Mouse (Mus musculus) hindlimb bud, embryonic 11.5 days (tissue): ENCODE data around the gene Crocc2.

Source experiments
- DNase-seq: peaks from one replicate; pipeline ENCODE4 v3.0.0-alpha.2; 2012; ENCODE audit warnings: low read depth, low spot score; ENCODE audit errors: extremely low spot score

Gene Crocc2

DNA sequence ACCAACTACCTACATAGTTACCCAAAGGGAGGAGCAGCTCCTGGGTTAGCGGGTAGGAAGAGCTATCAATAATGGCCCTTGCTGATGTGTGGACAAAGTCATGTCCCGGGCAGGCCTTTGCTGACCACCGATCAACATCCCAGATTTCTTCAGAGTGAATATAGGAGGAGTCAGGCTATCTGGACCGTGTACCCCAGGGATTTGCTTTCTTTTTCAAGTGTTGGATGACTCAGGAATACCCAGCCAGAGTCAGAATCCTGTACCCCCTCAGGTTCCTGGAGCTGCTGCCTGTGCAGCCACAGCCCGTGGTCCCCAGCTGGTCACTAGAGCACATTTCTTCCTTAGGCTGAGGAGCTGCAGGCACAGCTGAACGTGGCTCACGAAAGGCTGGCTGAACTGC is 43.9 kb downstream of the Crocc2 start:
- DNase-seq: no peak

DNA sequence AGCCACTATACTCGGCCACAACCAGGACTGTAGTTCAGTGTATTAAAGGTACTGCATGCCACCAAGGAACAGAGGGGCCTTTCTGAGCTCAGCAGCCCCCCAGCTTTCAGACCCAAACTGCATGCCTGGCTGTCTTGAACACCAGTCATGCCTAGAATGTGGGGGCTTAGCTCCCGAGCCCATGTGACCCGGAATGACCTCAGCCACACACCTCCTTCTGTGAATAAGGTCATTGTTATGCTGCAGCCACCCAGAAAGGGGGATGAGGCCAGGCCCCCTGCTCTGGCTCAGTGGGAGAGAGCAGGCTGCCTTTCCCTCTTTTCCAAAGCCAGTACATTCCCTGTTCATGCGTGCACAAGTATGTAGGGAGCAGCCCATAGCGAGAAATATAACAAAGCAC is 46.1 kb downstream of the Crocc2 start:
- no peak for DNase-seq

DNA sequence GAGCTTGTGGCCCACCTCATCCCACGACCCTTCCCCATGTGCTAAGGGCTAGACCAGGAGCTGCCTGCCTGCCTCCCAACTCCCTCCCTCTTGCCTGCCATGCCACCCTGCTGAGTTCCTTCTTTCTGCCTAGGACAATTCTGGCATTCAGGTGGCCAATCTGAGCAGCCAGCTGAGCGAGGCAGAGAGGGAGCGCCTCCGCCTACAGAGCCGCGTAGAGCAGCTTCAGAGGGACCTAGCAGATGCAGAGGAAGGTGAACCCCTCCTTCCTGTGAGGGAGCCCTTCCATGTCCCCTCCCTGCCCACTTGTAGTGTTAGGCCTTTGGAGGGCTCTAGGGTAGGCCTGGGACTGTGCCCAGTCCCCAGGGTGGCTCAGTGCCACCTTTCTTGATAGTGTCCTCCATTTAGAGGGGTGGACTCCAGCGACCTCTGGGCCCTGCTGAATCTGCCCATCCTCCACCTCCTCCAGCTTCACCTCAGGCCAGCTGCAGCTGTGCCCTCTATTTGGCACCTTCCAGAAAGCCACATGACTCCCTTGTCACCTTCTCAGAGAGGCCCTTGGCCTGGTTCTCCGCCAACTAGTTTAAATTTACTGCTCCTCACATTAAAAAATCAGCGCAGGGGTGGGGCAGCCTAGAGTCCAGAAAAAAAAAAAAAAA is 48.4 kb downstream of the Crocc2 start:
- no peak for DNase-seq

DNA sequence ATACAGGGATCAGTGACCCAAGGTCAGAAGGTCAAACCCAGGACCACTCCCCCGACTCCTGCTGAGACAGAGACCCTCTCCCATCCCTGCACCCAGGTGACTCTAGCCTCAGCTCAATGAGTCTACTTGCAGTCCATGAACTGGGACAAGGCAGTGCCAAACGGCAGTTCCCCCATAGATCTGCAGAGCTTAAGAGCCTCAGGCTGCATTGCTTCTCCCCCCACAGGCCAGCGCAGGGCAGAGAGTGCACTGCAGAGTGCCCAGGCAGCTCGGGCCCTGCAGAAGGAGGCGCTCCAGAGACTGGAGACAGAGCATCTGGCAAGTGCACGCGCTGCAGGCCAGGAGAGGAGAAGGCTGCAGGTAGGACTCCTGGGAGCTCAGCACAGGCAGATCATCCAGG is 49.0 kb downstream of the Crocc2 start:
- no peak for DNase-seq

DNA sequence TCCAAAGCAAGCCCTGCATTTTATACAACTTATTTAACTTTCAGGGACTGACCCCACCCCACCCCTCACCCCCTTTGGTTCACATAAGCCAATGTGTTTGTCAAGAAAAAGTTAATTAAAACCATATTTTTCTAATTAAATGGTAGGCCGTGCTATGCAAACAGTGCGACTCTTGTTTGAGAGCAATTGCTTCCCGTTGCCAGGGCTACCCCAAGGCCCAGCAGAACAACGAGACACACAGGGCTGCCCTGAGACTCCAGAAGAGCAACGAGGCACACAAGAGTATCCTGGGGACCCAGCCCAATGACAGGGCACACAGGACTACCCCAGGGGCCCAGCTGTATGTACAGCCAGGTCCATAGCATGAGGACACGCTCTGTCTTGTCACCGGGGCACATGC is 52.3 kb downstream of the Crocc2 start:
- no peak for DNase-seq

DNA sequence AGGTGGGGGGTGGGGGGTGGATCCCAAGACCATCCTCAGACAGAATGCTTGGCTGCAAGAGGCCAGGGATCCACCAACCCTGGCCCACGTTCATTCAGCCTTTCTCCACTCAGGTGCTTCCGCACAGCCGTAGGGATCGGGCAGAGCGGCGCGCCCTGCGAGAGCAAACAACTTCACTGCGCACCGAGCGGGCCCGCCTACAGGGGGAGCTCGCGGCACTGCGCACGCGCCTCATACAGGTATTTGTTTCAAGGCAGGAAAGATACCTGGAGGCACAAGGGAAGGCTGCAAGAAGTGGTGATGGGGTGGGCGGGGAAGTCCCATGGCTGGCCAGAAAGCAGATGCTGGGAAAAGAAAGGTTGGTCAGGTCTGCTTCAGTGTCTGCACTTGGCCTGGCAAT is 55.4 kb downstream of the Crocc2 start:
- no peak for DNase-seq

DNA sequence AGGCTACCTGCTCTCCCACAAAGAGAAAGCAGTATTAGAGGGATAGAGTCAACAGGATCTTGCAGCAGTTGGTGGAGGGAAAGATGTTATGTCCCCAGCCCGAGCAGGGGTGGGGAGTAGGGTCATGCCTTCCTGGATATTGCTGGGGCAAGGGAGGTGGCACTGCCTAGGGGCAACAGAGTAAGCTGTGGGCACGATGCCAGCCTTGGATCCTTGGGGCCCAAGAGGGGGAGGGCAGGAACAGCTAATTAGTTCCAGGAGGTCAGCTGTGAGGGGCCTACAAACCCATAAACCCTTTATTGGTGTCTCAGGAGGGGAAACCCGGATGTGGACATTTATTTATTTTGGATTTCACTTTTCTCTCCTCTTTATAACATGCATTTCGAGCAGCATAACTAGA is 56.7 kb downstream of the Crocc2 start:
- DNase-seq: no peak

DNA sequence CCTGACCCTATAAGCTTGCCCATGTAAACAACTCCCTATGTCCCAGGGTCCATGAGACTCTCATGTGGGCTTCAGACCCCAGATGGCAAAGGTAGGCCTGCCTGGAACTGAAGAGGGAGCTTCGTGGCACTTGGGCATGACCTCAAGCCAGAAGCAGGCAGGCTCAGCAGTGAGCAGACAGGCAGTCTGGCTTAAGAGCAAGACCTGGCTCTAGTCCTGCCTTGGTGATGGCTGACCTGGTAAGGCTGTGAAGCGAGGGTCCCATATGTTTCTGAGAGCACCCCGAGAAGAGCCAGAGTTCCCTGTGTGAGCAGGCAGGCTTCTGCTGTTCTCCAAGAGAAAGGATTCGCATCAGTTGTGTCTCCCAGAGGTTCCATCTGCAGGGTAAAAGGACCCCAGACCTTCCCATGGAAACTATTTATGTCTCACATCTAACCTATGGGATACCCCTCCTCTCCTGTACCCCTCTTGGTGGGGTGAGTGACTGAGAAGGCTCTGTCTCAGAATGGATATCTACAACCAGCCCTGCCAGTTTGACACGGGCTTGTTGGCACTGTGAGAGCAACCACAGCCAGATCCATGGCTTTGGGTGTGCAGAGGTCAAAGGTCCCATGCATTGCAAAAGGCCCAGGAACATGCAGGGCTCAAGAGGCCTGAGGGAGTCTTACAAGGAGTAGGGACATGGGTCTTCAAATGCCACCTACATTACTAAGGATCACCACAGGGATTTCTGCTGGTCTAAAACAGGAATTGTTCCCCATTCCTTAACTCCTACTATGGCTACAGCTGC is 57.4 kb downstream of the Crocc2 start:
- DNase-seq: no peak

DNA sequence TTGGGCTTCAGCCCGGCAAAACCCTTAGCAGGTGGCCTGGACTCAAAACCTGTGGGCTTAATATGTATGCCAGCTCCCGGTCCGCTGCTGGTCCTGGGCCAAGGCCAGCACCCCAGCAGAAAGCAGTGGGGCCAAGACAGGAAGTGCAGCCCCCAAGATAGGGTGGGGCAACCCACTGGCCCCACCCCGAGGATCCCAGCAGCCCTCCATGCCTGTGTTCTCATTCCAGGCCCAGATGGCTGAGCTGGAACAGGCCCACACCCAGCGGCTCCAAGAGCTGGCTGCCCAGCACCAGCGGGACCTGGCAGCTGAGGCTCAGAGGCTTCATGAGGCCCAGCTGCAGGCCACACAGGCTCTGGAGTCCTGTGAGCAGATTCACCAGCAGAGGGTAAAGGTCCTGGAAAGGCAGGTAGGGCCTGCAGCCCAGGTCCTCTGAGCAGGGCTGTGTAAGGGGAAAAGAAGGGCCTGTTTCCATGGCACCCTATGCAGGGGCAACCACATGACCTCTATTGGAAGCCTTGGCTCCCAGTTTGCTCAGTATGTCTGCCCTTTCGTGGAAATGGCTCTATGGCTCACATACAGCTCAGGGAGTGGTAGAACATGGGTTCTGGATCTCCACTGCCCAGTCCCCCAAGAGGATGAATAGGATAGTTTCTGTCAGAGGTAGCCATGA is 58.9 kb downstream of the Crocc2 start:
- DNase-seq: no peak

DNA sequence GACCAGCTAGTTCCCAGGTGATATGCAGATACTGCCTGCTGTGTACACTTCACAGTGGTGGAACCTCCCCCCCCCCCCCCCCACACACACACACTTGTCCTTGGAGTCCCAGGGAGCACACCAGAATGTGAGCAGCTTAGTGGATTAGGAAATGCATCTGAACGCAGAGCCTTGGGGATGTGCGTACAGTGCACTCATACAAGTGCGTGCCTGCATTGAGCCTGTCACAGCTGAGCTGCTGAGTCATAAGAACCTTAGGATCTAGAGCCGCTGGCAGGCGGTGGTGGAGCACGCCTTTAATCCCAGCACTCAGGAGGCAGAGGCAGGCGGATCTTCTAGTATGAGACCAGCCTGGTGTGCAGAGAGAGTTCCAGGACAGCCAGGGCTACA is 59.4 kb downstream of the Crocc2 start:
- no peak for DNase-seq

DNA sequence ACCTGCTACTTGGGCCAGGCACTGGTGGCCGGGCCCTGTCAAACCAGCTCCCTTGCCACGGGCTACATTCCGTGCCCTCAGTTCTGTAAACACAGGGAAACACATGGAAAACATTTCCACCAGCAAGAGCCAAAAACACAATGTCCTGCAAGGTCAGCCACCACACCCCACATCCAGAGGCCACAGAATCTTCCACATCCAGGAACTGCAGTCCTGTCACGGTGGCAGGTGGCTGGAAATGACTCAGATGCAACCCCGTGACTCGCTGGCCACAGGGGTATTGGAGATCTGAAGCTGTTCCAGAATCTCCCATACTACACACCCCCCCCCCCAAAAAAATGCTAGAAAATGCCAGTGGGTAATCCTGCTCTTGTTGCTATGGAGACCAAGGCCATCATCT is 60.7 kb downstream of the Crocc2 start:
- DNase-seq: no peak

DNA sequence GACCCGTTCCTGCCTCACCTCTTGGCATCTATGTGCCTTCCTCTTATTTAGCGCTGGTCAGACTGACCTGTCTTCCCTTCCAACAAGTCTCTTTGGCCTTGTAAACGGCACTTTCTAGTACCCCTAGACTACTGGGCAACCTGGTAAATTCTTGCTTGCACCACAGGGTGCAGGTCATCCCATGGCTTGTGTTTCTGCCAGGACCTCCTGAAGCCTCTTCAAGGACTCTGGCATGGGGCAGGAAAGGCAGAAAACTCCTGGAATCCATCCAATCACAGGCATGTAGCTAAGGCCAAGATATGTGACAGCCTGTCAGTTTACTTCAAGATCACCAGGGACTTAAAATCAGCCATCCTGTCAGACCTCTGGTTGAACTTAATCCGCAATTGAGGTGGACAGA is 61.1 kb downstream of the Crocc2 start:
- DNase-seq: no peak

DNA sequence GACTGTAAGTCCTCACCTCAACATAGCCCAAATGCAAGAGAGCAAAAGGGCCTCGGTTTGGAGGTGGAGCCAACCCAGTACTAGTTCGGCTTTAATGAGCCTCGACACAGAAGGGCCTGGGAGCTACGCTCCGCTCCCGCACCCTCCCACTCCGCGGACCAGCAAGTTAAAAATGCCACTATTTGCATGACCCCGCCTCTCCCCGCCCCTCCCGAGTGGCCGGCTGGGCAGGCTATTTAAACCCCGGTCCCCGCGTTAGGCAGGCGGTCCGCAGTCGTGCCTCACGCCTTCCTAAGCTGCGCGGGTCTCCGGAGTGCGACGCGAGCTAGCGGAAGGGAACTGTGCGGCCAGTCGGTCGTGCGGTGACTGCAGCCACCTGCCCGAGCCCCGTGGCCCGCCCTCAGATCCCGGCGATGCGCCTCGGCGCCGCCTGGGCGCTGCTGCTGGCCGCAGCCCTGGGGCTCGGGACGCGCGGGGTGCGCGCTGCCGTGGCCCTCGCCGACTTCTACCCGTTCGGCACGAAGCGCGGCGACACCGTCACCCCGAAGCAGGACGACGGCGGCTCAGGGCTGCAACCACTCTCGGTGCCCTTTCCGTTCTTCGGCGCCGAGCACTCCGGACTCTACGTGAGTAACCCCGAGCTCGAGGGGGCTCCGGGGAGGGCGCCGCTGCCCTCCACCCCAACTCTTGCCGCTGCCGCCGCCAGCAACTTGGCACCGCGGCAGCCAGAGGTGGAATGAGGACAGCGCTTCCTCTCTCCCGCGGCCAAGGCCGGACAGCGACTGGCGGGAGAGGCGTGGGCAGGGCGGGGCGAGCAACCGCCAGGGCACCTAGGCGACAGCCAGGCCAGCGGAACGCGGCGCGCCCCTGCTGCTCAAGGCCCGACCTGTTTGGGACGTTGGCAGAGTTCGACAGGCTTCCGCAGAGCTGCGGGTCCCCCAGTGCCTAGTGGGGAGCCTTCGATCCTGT is 67.3 kb downstream of the Crocc2 start, which contains the start of gene Sned1:
Gene Sned1 (plus strand): TSS at position 266 of the 969 bp plus-strand sequence.
- DNase-seq: peak; percentile 58

DNA sequence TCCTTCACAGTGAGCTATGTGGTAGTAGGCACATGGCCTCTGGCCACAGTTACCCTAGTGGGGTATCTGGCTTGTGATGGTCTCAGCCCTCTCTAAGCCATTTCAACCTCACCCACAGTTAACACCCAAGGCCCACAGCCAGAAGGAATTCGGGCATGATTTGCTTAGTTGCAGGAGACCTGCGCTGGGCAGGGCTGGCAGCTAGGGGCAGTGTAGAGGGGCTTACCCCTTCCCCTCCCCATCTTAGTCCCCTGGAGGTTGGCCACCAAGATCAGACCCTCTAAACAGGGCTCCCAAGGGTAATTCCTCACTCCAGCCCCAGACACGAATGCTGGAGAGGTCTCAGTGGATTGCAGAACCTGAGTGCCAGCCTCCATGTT is 68.0 kb downstream of the Crocc2 start:
- DNase-seq: no peak

DNA sequence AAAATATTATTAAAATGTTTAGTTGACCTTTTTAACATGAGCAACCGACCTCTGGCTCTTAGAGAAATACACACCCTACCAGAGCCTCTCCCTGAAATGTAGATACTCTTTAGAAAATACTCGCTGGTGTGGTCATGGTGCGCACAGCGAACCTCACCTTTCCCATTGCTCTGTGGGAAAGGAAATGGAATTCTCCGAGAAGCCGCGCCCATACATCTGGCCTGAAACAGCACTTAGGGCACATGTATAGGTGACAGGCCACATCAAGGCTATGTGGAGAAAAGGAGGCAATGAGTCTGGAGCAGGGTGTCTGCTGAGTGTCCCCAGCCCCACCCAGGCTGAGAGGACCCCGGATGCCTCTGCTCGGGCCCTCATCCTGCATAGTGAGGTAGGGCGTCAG is 69.2 kb downstream of the Crocc2 start:
- DNase-seq: no peak

DNA sequence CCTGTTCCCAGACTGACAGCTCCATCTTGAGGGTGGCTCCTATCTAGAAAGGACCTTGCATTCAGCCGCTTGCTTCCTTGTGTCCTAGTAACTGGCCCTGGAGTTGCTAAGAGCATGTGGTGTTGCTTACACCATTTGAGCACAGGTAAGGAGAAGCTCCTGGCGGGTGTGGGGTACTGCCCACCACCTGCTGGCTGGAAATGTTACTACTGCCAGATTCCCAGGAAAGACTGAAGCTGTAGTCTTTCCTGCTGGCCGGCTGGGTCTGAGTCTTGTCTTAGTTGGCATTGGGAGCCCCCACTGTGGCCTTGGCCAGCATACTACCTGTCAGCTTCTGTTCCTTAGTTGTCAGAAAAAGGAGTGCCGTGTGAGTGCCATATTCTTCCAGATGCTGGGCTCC is 69.7 kb downstream of the Crocc2 start:
- no peak for DNase-seq

DNA sequence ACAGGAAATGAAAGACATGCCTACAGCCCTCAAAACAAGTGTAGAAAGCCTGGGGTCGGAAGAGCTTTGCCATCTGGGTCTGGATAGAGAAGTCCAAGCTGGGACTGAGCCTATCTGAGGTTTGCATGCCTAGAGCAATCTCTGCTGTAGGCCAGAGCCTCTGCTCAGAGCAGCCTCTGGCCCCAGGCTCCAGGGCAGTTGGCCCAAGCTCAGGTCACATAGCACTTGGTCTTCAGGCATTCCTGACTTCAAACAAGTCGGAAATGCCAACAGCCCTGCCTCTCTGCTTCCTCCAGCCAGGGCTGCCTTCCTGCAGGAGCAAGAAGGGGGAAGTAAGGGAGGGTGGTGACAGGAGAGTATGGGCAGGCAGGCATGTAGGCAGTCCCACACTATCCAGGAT is 77.4 kb downstream of the Crocc2 start:
- no peak for DNase-seq

DNA sequence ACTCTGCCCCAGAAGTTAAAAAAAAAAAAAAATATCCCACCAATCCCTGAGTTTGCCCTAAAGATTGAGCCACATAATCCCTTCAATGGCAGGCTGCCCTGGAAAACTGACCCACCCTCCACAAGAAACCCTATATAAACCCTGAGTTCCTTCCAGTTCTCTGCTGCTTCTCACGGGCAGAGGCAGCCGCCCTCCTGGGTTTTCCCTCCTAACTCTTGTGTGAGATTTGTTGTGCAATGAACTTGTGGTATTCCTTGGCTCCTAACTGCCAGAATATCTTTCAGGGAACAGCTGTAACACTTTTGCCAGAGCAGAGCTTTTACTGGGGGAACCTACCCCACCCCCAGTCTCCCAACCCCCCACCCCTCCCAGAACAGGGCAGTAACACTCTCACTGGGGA is 84.1 kb downstream of the Crocc2 start:
- DNase-seq: no peak

DNA sequence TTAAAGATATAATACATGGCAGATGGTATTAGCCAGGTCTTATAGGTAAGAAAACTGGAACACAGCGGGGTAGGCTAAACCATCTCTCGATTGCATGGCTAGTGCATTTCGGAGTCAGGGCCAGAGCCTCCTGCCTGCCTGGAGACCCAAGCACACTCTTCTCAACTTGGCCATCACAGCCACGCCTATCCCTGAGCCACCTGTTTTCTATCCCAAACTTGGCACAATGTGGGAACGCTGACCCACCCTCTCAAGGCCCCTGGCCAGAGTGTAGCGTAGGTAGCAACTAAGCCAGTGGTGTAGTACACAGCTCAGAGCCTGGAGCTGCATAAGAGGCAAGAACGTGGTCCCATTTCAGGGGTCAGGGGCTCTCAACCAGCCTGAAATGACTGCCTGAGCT is 87.2 kb downstream of the Crocc2 start:
- no peak for DNase-seq

DNA sequence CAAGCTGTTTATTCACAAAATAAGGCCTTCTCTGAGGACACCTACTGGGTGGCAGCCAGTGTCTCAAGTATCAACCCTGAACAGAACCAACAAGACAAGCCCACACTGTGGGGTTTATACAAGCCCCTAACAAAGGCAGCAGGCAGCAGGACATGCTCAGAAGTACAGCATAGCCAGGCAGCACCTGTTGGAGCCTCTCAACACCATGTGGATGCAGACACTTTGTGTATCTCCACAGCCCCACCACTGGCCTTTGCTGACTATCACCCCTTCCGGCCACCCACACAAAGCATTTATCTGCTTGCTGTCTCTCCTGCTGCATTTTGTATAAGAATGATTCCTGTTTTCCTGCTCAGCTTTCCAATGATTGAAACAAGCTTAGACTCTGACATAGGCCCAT is 89.0 kb downstream of the Crocc2 start:
- no peak for DNase-seq

DNA sequence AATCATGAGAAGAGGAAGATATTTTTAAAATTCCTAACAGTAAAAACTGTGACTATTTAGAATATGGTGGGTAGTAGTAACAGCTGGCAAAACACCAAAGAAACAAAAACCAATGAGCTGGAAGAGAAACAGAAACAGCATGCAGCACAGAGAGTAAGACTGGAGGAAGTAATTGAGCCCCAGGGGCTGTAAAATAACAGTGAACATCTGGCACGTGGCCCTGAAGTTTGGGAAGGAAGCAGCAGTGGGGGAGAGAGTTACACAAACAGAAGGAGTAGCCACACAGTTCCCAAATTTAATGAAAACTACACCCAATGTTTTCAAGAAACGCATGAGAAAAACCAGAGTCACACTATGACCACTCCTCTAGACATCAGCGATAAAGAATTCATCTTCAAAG is 98.7 kb downstream of the Crocc2 start:
- DNase-seq: no peak
